Mouse (Mus musculus): ENCODE results near the gene Cpne2.

Gene Cpne2

DNA sequence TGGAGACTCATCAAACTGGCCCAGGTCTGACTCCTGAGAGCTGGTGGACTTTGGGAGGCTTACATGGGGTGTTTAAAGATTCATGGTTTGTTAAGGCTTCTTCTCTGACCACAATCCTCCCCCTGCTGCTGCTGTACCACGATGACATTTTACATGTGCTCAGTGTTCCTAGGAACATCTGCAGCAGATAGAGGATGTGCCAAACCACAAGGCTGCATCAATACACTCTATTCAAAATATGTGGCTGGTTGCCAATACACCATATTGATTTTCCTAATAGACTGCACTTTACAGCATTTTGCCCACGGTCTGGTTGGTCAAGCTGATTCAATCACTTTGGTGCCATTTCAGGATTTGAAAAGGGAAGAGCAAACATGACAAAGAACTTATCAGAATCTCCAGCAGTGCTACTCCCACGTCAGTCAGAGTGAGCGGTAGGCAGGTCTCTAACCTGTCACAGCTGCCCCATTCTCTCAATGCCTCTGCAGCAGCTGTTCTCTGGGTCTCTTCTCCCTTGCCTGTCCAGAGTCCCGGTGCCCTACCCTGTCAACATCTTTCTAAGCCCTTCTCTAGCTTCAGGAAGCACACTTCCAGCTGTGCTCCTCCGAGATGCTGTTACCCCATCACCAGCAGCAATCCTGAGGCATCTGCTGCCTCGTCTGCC is 49.2 kb downstream of the Cpne2 start:
- DNase-seq (ENCODE audit: low spot score in 2 of 2), result no peak

DNA sequence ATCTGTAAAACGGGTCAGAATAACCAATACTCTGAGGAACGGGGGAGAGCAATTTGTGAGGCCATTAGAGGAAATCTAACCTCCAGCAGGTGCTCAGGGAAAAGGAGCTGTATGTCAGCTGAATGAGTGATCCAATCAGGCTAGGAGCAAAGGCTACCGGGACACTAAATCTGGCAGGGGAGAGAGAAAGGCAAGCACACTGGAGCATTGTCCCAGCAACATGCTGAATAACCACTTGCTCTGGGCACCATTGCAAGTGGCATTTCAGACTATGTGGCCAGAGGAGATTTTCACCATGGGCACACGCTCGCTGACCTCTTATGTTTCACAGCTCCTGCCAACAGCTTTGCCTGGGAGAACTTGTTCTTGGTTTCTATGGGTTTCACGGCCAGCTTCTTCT is 49.8 kb downstream of the Cpne2 start:
- DNase-seq (ENCODE audit: low spot score in 2 of 2), result no peak

DNA sequence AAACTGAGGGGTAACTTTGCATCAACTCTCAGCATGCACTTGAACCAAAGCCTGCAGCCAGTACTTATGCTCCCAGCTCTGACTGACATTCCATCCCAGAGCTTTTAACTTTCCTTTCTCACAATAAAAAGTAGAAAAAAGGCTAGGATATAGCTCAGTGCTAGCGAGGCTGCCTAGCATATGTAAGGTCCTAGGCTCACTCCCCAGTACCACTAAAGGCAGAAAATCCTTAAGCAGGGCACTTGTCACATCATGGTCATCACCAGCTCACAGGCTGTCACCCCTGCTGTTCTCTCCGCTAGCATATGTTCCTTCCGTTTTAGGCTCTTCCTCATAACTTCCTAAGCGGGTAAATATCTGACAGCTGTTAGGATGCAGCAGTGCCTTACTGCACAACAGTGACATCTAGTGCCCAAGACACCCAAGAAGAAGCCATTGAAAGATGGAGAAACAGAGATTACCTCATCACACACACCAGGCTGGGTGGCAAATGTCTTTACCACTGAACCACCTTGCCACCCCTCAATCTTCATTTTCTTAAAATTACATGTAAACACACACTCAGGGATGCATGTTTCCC is 51.5 kb downstream of the Cpne2 start:
- DNase-seq (ENCODE audit: low spot score in 2 of 2), result peak in 1 of 2 experiments; percentile 7

- no peak for DNase-seq (ENCODE audit: low spot score in 2 of 2)
Measured at GRCm38 (mm10) chr8:94591691-94592090, 58.9 kb downstream of the Cpne2 start.

DNA sequence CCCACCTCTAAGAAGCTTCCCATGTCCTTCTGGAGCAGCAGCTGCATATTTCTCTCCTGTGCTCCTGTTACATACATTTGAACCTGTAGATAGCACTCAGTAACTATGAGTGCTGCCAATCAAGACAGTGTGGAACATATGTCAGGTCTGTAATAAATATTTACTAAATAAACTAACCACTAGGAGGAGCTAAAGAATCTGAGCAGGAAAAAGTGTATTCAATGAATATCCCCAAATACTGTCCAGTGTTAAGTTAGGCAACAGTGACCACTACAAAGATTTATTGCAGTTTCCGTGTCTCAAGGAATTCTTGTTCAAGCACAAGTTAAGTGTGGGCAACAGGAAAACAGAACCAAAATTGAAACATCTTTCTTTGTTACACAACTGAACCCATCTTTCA is 61.4 kb downstream of the Cpne2 start:
- no peak for DNase-seq (ENCODE audit: low spot score in 2 of 2)

DNA sequence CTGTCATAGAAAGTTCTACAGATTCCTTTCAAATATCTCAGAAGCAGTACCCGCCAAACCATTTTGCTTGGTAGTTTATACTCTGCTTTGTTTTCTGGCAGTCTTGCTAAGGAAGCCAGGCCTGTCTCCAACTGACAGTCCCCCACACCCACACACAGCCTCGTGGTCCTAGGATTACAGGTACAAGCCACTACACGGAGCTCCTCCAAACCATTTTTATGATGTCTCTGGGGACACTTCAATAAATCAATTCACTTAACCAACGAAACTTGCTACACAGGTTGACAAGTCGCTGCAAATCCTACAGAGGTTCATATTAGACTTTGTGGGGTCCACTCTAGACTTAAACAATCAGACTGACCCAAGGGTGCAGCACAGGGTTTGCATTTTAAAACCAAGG is 67.7 kb downstream of the Cpne2 start:
- DNase-seq (ENCODE audit: low spot score in 2 of 2), result no peak

DNA sequence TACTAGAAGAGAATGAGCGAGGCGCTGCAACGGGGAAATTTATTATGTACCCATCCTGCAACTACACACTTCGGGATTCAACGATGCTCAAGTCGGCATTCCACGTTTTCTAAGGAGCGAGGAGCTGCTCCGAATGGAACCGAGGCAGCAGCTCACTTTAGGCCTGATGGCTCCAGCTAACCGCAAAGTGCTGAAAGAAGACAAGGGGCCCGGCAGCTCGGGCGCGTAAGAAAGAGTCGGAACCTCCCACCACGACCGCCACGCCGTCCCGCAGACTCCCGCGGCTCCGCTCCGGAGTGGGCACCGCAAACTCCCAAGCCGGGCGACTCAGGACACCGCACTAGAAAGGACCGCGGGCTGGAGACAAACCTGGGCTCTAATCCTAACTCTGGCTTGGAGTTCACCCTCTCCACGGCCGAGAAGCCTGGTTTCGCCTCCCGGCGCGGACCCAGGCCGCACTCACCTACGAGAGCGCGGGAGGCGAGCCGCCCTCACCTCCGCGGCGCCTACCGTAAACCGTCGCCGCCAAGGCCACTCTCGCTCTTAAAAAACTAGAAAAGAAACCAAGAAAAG is 68.3 kb downstream of the Cpne2 start:
- DNase-seq (ENCODE audit: low spot score in 2 of 2), result no peak

DNA sequence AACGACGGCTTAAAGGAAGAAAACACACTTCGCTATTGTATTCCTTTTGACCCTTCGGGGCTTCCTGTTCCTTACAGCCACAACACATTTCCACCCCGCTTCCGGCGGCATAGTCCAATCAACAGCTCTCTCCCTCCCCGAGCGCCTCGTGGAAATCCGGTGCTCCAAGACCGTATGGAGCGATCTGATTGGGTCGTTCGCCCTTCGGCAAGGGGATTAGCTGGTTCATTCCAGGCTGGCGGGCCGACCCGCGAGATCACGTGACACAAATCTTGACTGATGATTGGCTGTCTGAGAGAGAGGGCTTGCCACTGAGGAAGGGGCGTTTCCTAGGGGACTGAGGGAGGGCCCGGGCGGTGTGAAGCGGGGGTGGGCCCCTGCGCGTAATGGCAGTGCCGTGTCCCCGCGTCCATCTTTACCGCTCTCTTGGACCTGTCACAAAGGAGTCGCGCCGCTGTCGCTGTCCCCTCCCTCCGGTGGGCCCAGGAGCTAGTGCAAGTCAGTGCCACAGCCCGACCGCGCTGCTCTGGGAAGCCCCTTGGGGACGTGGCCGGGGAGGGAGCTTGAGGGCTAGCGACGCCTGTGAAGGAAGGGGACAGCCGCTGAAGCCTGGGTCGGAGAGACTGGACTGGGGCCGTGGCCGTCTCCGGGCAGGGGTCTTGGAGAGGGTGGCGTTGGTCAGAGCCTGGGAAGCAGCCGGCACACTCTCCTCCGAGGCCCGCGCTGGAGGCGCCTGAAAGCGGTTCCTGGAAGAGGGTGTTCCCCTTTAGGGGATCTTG is 69.0 kb downstream of the Cpne2 start, which contains the start of the genes Rspry1 and Fam192a:
Rspry1 (plus strand) TSS at position 331 of the 779 bp plus-strand sequence.
Fam192a (minus strand) TSS at position 391 of the 779 bp plus-strand sequence.
- DNase-seq (ENCODE audit: low spot score in 2 of 2), result peak; percentile 100

- DNase-seq (ENCODE audit: low spot score in 2 of 2), result peak in 1 of 2 experiments; percentile 14
Measured at GRCm38 (mm10) chr8:94602471-94603131, 69.8 kb downstream of the Cpne2 start.

GRCm38 (mm10) chr8:94604030-94604429 is 71.2 kb downstream of the Cpne2 start:
- DNase-seq (ENCODE audit: low spot score in 2 of 2), result no peak

- no peak for DNase-seq (ENCODE audit: low spot score in 2 of 2)
Measured at GRCm38 (mm10) chr8:94607064-94607463, 74.3 kb downstream of the Cpne2 start.

All from natural killer cell, adult 2 months (primary cell).